Mouse (Mus musculus): ENCODE data around the gene Tkfc.
A peak's percentile ranks its signal among the peaks of the same experiment; 100 is the strongest.
"Not testable (repeated sequence)": the region's sequence is repeated elsewhere in the genome, so short reads cannot be mapped to it uniquely, and the experiment has no call there.

The Tkfc gene

GRCm38 (mm10) chr19:10587231-10587630 is 18.2 kb downstream of the Tkfc start:
- DNase-seq (ENCODE audit: low spot score): no peak

- DNase-seq (ENCODE audit: low spot score): no peak
These were observed 20.3 kb downstream of the Tkfc start for GRCm38 (mm10) chr19:10585112-10585511.

- no peak for DNase-seq (ENCODE audit: low spot score)
These were observed 21.8 kb downstream of the Tkfc start for GRCm38 (mm10) chr19:10583550-10584146.

GRCm38 (mm10) chr19:10581984-10582383 is 23.5 kb downstream of the Tkfc start:
- DNase-seq (ENCODE audit: low spot score): no peak

GRCm38 (mm10) chr19:10580761-10581160 is 24.7 kb downstream of the Tkfc start:
- no peak for DNase-seq (ENCODE audit: low spot score)

- DNase-seq (ENCODE audit: low spot score): no peak
These were observed 25.4 kb downstream of the Tkfc start for GRCm38 (mm10) chr19:10580102-10580501.

GRCm38 (mm10) chr19:10576690-10577561 is 28.5 kb downstream of the Tkfc start, which contains the start of the genes Cyb561a3 and Tmem138:
Gene Cyb561a3 (plus strand): TSS chr19:10577172.
Gene Tmem138 (minus strand): TSS chr19:10577362.
- DNase-seq (ENCODE audit: low spot score): peak; percentile 95

GRCm38 (mm10) chr19:10569627-10570026 is 35.8 kb downstream of the Tkfc start:
- no peak for DNase-seq (ENCODE audit: low spot score)

- DNase-seq (ENCODE audit: low spot score): no peak
These were observed 40.2 kb downstream of the Tkfc start for GRCm38 (mm10) chr19:10565217-10565616.

- no peak for DNase-seq (ENCODE audit: low spot score)
These were observed 41.2 kb downstream of the Tkfc start for GRCm38 (mm10) chr19:10564278-10564677.

GRCm38 (mm10) chr19:10562351-10562750 is 43.1 kb downstream of the Tkfc start:
- no peak for DNase-seq (ENCODE audit: low spot score)

GRCm38 (mm10) chr19:10561558-10562314 is 43.7 kb downstream of the Tkfc start:
- DNase-seq (ENCODE audit: low spot score): peak; percentile 47

- peak; percentile 33 for DNase-seq (ENCODE audit: low spot score)
These were observed 45.3 kb downstream of the Tkfc start for GRCm38 (mm10) chr19:10560108-10560507.

GRCm38 (mm10) chr19:10557837-10558375 is 47.5 kb downstream of the Tkfc start:
- DNase-seq (ENCODE audit: low spot score): not testable (repeated sequence)

GRCm38 (mm10) chr19:10557430-10557829 is 48.0 kb downstream of the Tkfc start:
- DNase-seq (ENCODE audit: low spot score): no peak

- no peak for DNase-seq (ENCODE audit: low spot score)
These were observed 48.5 kb downstream of the Tkfc start for GRCm38 (mm10) chr19:10557001-10557400.

- peak; percentile 91 for DNase-seq (ENCODE audit: low spot score)
These were observed 49.6 kb downstream of the Tkfc start, which contains the start of gene Tmem216 for GRCm38 (mm10) chr19:10555624-10556510. Gene Tmem216 (minus strand): TSS chr19:10556238.

GRCm38 (mm10) chr19:10539454-10539853 is 66.0 kb downstream of the Tkfc start:
- DNase-seq (ENCODE audit: low spot score): no peak

Data from embryo, embryonic 10 days (tissue).